Mouse (Mus musculus) heart, embryonic 16.5 days (tissue): ENCODE measurements around the gene Rdh12. TPM values are rescaled to one million over a fixed set of nuclear protein-coding genes. Genes with fewer than 3 reads are reported as not detected.

ENCODE experiments used
- ATAC-seq: fragments of 200-750 bp; cut with Nextera tagmentation; replicated peaks from 2 replicates; pipeline ENCODE4 v1.8.0; 2017; ENCODE audit warnings: moderate number of reproducible peaks; ENCODE audit not compliant: insufficient read depth, low FRiP score; ENCODE audit errors: extremely low read depth
- H3K27ac ChIP-seq: fragments of 300-500 bp; sonication (generic); 2 replicates; pipeline ENCODE4 v1.5.1; 2014; ENCODE audit warnings: mild to moderate bottlenecking, low read length, control low read depth, moderate library complexity
- H3K27me3 ChIP-seq: fragments of 300-500 bp; sonication (generic); 2 replicates; pipeline ENCODE4 v1.6.1; 2014; ENCODE audit warnings: low read length, mixed read lengths; ENCODE audit not compliant: control insufficient read depth, insufficient read depth
- H3K36me3 ChIP-seq: fragments of 300-500 bp; sonication (generic); 2 replicates; pipeline ENCODE4 v1.6.1; 2014; ENCODE audit not compliant: control insufficient read depth, insufficient read depth
- H3K4me1 ChIP-seq: fragments of 300-500 bp; sonication (generic); 2 replicates; pipeline ENCODE4 v1.6.1; 2014; ENCODE audit warnings: low read length, mixed read lengths; ENCODE audit not compliant: control insufficient read depth, insufficient read depth
- H3K4me2 ChIP-seq: fragments of 300-500 bp; sonication (generic); 2 replicates; pipeline ENCODE4 v1.6.1; 2014; ENCODE audit warnings: low read depth, mild to moderate bottlenecking, control low read depth, low read length
- H3K4me3 ChIP-seq: fragments of 300-500 bp; sonication (generic); 2 replicates; pipeline ENCODE4 v1.5.1; 2014; ENCODE audit warnings: mild to moderate bottlenecking, control low read depth, low read length
- H3K9ac ChIP-seq: fragments of 300-500 bp; sonication (generic); 2 replicates; pipeline ENCODE4 v1.6.1; 2014; ENCODE audit warnings: low read length, control low read depth
- H3K9me3 ChIP-seq: fragments of 300-500 bp; sonication (generic); replicated peaks from 2 replicates; pipeline ENCODE4 v1.6.1; 2016; ENCODE audit warnings: low read length; ENCODE audit not compliant: control insufficient read depth
- WGBS: fragments of 180-500 bp; shearing (Covaris S2); extraction: QIAGEN DNeasy Blood & Tissue Kit; methylation state at CpG from one replicate; pipeline ENCODE4 v1.1.7; 2014; 5-methylcytosine and 5-hydroxymethylcytosine counted together
- polyA plus RNA-seq: library from polyadenylated mRNA; unstranded; fragments of >200 nt; fragmentation: Nextera tagmentation; extraction: Ambion mirVana; gene quantifications from 2 replicates; pipeline ENCODE4 v1.2.1, GENCODE M21; 2015

The Rdh12 gene
- polyA plus RNA-seq, 1 experiment from 2014 or later: 1.1 TPM

DNA sequence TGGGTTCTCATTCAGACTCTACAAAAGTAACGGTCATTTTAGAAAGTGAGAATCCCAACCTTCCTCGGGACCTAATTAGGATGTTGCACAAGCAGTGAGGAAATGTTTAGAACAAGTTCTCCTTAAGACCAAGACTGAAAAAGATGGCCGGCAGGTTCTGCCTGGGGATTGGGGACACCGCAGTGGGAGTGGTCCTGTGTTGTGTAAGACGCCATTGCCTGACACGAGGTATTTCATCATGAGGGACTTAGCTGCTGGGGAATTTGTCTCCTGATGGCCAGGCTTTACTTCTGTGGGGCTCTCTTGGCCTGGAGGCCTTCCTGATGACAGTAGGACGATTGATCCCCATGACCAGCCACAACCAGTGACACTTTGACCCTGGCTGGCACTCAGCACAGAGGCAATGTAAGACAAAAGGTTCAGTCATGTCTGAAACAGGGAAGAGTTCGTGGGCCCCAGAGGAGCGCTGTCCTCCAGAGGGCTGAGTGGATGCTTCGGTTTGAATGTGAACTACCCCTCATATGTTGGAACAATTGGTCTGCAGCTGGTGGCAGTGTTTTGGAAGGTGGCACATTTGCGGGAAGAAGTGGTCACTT, 26.9 kb downstream of the Rdh12 start:
- H3K4me2 ChIP-seq: no peak overlapping the region
- 81% methylated on average over 11 of the region's 11 CpGs for WGBS
- H3K4me3 ChIP-seq: no peak overlapping the region
- H3K9ac ChIP-seq: no peak overlapping the region
- no peak for ATAC-seq
- no peaks in the 10 kb centered on the region for H3K4me1 ChIP-seq
- H3K27ac ChIP-seq: no peak overlapping the region
- H3K27me3 ChIP-seq: no peaks in the 10 kb centered on the region
- H3K9me3 ChIP-seq: no peaks in the 10 kb centered on the region
- peaks cover 39% of the 10 kb centered on the region for H3K36me3 ChIP-seq

DNA sequence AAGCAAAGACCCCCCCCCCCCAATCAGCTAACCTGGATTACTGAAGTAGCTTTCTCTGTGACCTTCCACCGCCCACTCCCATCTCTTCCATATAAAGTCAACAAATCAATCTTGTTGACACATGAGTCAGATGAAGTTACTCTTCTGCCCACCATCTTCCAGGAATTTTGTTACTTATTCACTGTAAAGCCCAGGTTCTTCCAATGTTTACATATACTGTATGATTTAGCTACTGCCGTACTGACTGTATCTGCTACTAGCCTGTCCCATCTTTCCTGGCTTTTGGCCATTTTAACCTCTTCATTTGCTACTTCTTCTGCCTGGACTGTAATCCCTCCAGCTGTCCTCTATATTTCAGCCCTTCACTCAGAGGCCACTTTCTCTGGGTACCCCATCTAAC, 33.3 kb downstream of the Rdh12 start:
- H3K27ac ChIP-seq: no peak overlapping the region
- WGBS: 83% methylated on average over 2 of the region's 2 CpGs
- H3K4me2 ChIP-seq: no peak overlapping the region
- H3K4me3 ChIP-seq: no peak overlapping the region
- no peak for ATAC-seq
- H3K9me3 ChIP-seq: no peaks in the 10 kb centered on the region
- no peak overlapping the region for H3K9ac ChIP-seq
- peaks cover 73% of the 10 kb centered on the region for H3K36me3 ChIP-seq
- no peaks in the 10 kb centered on the region for H3K27me3 ChIP-seq
- H3K4me1 ChIP-seq: no peaks in the 10 kb centered on the region

DNA sequence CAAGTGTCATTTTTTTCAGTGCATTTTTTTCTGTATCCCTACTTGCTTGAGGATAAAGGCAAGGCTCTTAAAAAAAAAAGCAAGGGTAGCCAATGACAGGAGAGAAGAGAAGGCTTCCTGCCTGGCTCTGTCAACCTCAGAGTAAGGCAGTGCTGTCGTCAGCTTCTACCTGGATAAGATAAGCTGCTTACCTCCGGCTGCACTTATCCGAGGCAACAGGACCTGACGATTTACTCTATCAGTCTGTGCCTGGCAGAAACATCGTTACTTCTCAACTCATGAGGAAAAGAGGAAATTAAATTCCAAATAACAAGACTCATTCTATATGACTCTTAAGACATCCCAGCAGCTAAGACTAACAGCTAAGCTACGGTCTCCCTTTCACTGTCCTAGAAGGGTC, 34.2 kb downstream of the Rdh12 start:
- Histone ChIP-seq H3K4me1 (no peaks in the 10 kb centered on the region), H3K27ac (no peak overlapping the region), H3K4me3 (no peak overlapping the region), H3K9ac (no peak overlapping the region), H3K27me3 (no peaks in the 10 kb centered on the region), H3K36me3 (peaks cover 71% of the 10 kb centered on the region), H3K4me2 (no peak overlapping the region), H3K9me3 (no peaks in the 10 kb centered on the region)
- 60% methylated on average over 6 of the region's 6 CpGs for WGBS
- ATAC-seq: no peak

DNA sequence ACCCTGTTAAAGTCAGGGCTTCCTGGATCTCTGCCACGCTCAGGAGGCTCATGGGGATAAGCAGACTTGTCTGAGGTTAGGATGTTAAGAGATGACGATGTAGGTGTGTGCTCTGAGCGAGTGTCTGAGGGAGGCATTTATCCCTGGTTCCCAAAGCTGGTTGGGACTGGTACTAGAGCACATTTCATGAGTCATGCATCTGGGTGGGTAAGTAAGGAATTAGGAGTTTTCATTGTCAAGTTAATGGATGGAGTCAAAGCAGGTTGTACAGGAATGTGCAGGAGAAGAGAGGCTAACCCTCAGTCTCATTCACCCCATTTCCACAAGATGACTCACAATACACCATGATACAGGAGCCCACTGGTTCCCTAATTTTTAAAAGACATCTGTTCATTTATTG, 39.4 kb downstream of the Rdh12 start:
- no peak overlapping the region for H3K27ac ChIP-seq
- WGBS: 76% methylated on average over 3 of the region's 3 CpGs
- H3K4me1 ChIP-seq: no peaks in the 10 kb centered on the region
- H3K4me3 ChIP-seq: no peak overlapping the region
- ATAC-seq: no peak
- H3K27me3 ChIP-seq: no peaks in the 10 kb centered on the region
- H3K4me2 ChIP-seq: no peak overlapping the region
- peaks cover 71% of the 10 kb centered on the region for H3K36me3 ChIP-seq
- no peak overlapping the region for H3K9ac ChIP-seq
- H3K9me3 ChIP-seq: no peaks in the 10 kb centered on the region

DNA sequence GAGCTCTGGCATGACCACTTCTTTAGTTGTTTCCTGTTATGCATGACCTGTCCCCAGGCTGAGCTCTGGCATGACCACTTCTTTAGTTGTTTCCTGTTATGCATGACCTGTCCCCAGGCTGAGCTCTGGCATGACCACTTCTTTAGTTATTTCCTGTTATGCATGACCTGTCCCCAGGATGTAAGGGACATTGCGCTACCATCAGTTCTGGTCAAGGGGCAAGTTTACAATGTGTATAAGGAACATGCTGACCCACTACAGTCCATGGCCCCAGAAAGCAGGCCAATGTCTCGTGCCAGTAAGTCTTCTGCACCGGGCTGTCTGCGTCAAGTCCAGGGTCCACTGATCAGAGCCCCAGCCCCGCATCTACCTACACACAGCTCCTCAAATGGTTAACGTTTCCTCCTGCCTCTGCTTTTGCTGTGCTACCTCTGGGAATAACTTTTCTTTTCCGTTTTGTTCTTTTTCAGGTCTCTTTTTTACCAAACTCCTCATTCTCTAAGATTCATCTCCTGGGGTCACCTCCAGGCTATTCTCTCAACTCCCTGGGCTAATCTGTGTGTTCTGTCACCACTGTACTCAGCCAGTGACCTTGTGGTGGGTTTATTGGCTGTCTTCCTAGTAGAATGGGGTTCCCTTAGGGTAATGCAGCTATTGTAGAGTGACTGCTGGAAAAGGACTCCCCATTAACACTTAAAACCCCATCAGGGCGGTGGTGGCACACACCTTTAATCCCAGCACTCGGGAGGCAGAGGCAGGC, 44.8 kb downstream of the Rdh12 start:
- peaks cover 47% of the 10 kb centered on the region for H3K36me3 ChIP-seq
- 82% methylated on average over 9 of the region's 9 CpGs for WGBS
- no peak for ATAC-seq

DNA sequence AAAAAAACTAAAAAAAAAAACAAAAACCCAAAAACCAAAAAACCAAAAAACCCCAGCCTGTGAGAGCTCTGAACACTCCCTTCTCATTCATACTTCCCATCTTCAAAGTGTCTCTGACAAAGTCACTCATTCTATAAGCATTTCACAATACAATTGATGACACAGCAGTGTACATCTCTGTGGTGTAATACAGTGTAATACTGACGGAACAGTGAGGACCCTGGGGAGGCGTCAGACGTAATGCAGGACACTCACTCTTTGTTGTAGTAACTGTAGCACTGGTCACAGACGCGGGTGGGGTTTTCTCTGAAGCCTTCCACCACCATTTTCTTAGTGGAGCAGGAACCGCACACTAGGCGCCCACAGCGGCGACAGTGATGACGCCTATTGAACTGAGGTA, 46.3 kb downstream of the Rdh12 start:
- Histone ChIP-seq H3K4me1 (no peaks in the 10 kb centered on the region), H3K9me3 (no peaks in the 10 kb centered on the region), H3K27me3 (no peaks in the 10 kb centered on the region), H3K9ac (no peak overlapping the region), H3K4me3 (no peak overlapping the region), H3K4me2 (no peak overlapping the region), H3K27ac (no peak overlapping the region), H3K36me3 (peaks cover 35% of the 10 kb centered on the region)
- WGBS: 95% methylated on average over 10 of the region's 10 CpGs
- no peak for ATAC-seq

More for the DNA sequence above, 44.8 kb downstream of the Rdh12 start:
- H3K4me3 ChIP-seq: no peak overlapping the region
- H3K27ac ChIP-seq: no peak overlapping the region
- H3K27me3 ChIP-seq: no peaks in the 10 kb centered on the region
- H3K9ac ChIP-seq: no peak overlapping the region
- H3K9me3 ChIP-seq: no peaks in the 10 kb centered on the region
- no peak overlapping the region for H3K4me2 ChIP-seq
- H3K4me1 ChIP-seq: no peaks in the 10 kb centered on the region

DNA sequence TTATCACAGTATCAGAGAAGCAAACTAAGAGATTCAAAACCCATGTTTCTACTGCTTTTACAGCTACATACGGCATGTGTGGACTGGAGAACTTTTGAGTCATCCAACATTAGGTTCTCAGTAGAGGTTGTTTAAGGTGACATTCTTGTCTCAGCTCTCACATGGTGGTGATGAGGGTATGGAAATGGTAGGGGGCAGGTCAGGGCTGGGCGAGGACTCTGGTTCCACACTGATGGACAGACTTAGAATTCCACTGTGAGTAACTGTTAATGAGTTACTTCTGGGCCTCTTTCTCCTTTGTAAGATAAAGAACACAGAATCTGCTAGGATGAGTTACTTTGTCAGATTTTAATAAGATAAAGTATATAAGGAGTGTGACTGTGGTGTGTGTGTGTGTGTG, 51.4 kb downstream of the Rdh12 start:
- no peak overlapping the region for H3K4me2 ChIP-seq
- no peaks in the 10 kb centered on the region for H3K9me3 ChIP-seq
- H3K27me3 ChIP-seq: no peaks in the 10 kb centered on the region
- no peaks in the 10 kb centered on the region for H3K4me1 ChIP-seq
- H3K27ac ChIP-seq: no peak overlapping the region
- WGBS: 89% methylated on average over 2 of the region's 2 CpGs
- no peak for ATAC-seq
- peaks cover 32% of the 10 kb centered on the region for H3K36me3 ChIP-seq
- no peak overlapping the region for H3K4me3 ChIP-seq
- H3K9ac ChIP-seq: no peak overlapping the region

DNA sequence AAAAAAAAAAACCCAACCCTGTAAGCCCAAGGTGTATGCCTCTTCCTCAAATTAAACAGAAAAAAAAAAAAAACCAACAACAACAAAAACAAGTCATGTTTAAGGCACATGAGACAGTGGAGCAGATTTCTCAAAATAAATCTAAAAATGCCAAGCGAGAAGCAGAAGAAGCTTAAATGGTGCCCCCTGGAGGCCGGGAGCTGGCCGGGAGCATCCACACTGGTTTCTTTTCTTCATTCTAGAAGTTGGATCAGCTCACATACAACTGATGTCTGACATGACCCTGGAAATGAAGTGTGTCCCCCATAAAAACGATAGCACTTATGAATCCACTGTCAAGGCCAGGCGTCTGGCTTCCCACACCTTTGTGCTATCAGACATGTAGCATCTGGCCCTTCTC, 52.3 kb downstream of the Rdh12 start:
- Histone ChIP-seq H3K27me3 (no peaks in the 10 kb centered on the region), H3K36me3 (peaks cover 38% of the 10 kb centered on the region), H3K4me3 (no peak overlapping the region), H3K27ac (no peak overlapping the region), H3K9me3 (no peaks in the 10 kb centered on the region), H3K9ac (no peak overlapping the region), H3K4me1 (no peaks in the 10 kb centered on the region), H3K4me2 (no peak overlapping the region)
- 46% methylated on average over 5 of the region's 5 CpGs for WGBS
- no peak for ATAC-seq
